Mouse (Mus musculus): ENCODE results near the gene C1qtnf1. TPM values are rescaled to one million over a fixed set of nuclear protein-coding genes. Genes with fewer than 3 reads are reported as not detected.
A peak's percentile ranks its signal among the peaks of the same experiment; 100 is the strongest.

Gene C1qtnf1
- total and polyA plus RNA-seq, 3 experiments = 15.2 to 16.0 (median 15.3) TPM

DNA sequence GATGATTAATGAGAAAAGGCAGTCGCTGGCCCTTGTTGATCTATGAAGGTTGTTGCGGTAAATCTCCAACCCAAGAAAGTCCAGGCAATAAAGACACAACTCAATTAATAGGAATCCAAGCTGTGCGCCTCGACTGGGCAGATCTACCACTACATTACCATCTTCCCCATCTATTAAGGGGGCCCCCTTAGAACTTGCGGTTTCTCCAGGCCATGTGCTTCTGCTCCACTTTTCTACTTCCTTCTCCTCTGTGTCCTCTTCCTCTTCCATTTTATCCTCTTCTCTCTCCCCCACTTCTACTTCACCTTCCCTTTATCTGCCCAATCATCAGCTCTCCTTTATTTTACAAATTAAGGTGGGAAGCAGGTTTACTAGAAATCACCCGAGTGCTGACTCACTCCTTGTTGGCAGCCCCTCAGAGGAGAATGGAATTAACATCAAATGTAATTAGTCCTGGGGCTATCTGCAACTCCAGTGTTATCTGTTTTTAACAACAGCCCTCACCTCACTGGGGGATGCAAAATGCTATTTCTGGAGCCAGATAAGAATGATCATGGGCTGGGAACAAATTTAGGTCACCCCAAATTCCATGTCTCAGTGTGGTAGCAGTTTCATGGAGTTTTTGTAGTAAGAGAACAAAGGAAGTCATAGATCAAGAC lies 46.0 kb downstream of the C1qtnf1 start:
- H3K4me1 ChIP-seq (ENCODE audit: control insufficient read depth, insufficient read depth, low read length) = no peaks in the 10 kb centered on the region; the same call in 1 of the 2 replicates
- 72% methylated on average over 6 of the region's 6 CpGs for WGBS
- H3K79me2 ChIP-seq (replicated peaks; ENCODE audit: control insufficient read depth, insufficient read depth, low read length) = no peaks in the 10 kb centered on the region
- intact Hi-C loops (cut with DNase I) = no loop called here
- no peaks in the 10 kb centered on the region for H3K36me3 ChIP-seq (ENCODE audit: control insufficient read depth, insufficient read depth, low read length)
- TF ChIP-seq POLR2A (IDR thresholded peaks at IDR 0.05; ENCODE audit: insufficient read depth, low read depth, low read length) (no peak), CTCF (IDR thresholded peaks at IDR 0.05) (no peak)
- DNase-seq = no peak
- H3K27ac ChIP-seq = no peak overlapping the region
- H3K9ac ChIP-seq (ENCODE audit: low read depth, low read length) = no peak overlapping the region
- no peak overlapping the region for H3K4me3 ChIP-seq
- no peaks in the 10 kb centered on the region for H3K27me3 ChIP-seq (ENCODE audit: control insufficient read depth, insufficient read depth, low read length)

DNA sequence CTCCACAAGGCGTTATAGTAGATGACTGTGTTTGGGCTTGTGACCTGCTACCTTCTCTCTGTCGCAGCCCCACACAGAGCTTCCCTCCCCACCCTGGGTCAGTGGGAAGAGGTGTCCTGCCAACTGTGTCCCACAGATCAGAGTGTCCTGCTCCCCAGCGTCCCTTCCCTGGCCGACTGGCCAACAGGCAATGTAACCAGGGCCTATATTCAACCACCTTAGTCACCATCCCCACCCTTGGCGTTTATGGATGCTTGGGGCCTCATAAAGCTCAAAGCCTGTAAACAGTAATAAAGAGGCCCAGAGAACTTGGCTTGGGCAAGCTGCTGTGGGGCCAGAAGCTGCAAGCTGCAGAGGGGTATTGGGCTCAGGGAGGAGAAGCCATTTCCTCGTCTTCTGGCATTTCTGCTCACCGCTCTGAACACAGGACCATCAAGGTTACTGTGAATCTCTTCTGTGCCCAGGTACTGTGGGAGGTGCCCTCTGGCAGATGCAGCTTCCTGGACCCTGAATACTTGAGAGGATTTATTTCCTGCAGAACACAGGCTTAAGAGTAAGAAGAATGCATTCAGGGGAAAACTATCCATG lies 47.6 kb downstream of the C1qtnf1 start:
- no peak for DNase-seq
- TF ChIP-seq POLR2A (IDR thresholded peaks at IDR 0.05; ENCODE audit: insufficient read depth, low read depth, low read length) (no peak), CTCF (IDR thresholded peaks at IDR 0.05) (no peak), EP300 (IDR thresholded peaks at IDR 0.05; ENCODE audit: insufficient read depth, low read depth, low read length) (no peak)
- no peak overlapping the region for H3K27ac ChIP-seq
- no peak overlapping the region for H3K9ac ChIP-seq (ENCODE audit: low read depth, low read length)
- H3K79me2 ChIP-seq (replicated peaks; ENCODE audit: control insufficient read depth, insufficient read depth, low read length) = no peaks in the 10 kb centered on the region
- no peak overlapping the region for H3K4me3 ChIP-seq
- H3K36me3 ChIP-seq (ENCODE audit: control insufficient read depth, insufficient read depth, low read length) = no peaks in the 10 kb centered on the region
- 88% methylated on average over 7 of the region's 7 CpGs for WGBS
- no peaks in the 10 kb centered on the region for H3K27me3 ChIP-seq (ENCODE audit: control insufficient read depth, insufficient read depth, low read length)
- no peaks in the 10 kb centered on the region; the same call in 1 of the 2 replicates for H3K4me1 ChIP-seq (ENCODE audit: control insufficient read depth, insufficient read depth, low read length)
- intact Hi-C loops (cut with DNase I) = no loop called here

- H3K27me3 ChIP-seq (ENCODE audit: control insufficient read depth, insufficient read depth, low read length) = no peaks in the 10 kb centered on the region
- peak within 1 kb of the TSS; percentile 75 for H3K27ac ChIP-seq
- intact Hi-C loops (cut with DNase I) = no loop called here
- H3K9ac ChIP-seq (ENCODE audit: low read depth, low read length) = peak within 1 kb of the TSS; percentile 96
- peak; percentile 95 to 98 for DNase-seq
- no peaks in the 10 kb centered on the region; the same call in 1 of the 2 replicates for H3K4me1 ChIP-seq (ENCODE audit: control insufficient read depth, insufficient read depth, low read length)
- H3K4me3 ChIP-seq = peak within 1 kb of the TSS; percentile 70
- no peaks in the 10 kb centered on the region for H3K36me3 ChIP-seq (ENCODE audit: control insufficient read depth, insufficient read depth, low read length)
- under 1% methylated on average over 57 of the region's 57 CpGs for WGBS
- H3K79me2 ChIP-seq (replicated peaks; ENCODE audit: control insufficient read depth, insufficient read depth, low read length) = no peaks in the 10 kb centered on the region
- TF ChIP-seq POLR2A (IDR thresholded peaks at IDR 0.05; ENCODE audit: insufficient read depth, low read depth, low read length) (peak; percentile 91), CTCF (IDR thresholded peaks at IDR 0.05) (no peak), EP300 (IDR thresholded peaks at IDR 0.05; ENCODE audit: insufficient read depth, low read depth, low read length) (0 out of 2 replicates have a peak, but pooled peaks have one; percentile 13)
Observed at GRCm38 (mm10) chr11:118476396-118477373, 48.7 kb downstream of the C1qtnf1 start, which contains the start of gene Engase. TSS of gene Engase (plus strand) at chr11:118476829.

- intact Hi-C loops (cut with DNase I) = no loop called here
- Histone ChIP-seq H3K79me2 (replicated peaks; ENCODE audit: control insufficient read depth, insufficient read depth, low read length) (no peaks in the 10 kb centered on the region), H3K36me3 (ENCODE audit: control insufficient read depth, insufficient read depth, low read length) (no peaks in the 10 kb centered on the region), H3K9ac (ENCODE audit: low read depth, low read length) (no peak overlapping the region), H3K27ac (no peak overlapping the region), H3K4me1 (ENCODE audit: control insufficient read depth, insufficient read depth, low read length) (no peaks in the 10 kb centered on the region; the same call in 1 of the 2 replicates), H3K27me3 (ENCODE audit: control insufficient read depth, insufficient read depth, low read length) (no peaks in the 10 kb centered on the region), H3K4me3 (no peak overlapping the region)
- WGBS = 66% methylated on average over 12 of the region's 12 CpGs
- TF ChIP-seq EP300 (IDR thresholded peaks at IDR 0.05; ENCODE audit: insufficient read depth, low read depth, low read length) (no peak), POLR2A (IDR thresholded peaks at IDR 0.05; ENCODE audit: insufficient read depth, low read depth, low read length) (no peak), CTCF (IDR thresholded peaks at IDR 0.05) (no peak)
- peak in 1 of 2 experiments; percentile 53 for DNase-seq
Observed at GRCm38 (mm10) chr11:118479776-118480175, 51.8 kb downstream of the C1qtnf1 start.

- no peak for TF ChIP-seq POLR2A (IDR thresholded peaks at IDR 0.05; ENCODE audit: insufficient read depth, low read depth, low read length)
- no peak for TF ChIP-seq CTCF (IDR thresholded peaks at IDR 0.05)
- no peak for TF ChIP-seq EP300 (IDR thresholded peaks at IDR 0.05; ENCODE audit: insufficient read depth, low read depth, low read length)
- H3K4me3 ChIP-seq = no peak overlapping the region
- H3K36me3 ChIP-seq (ENCODE audit: control insufficient read depth, insufficient read depth, low read length) = no peaks in the 10 kb centered on the region
- no peak for DNase-seq
- intact Hi-C loops (cut with DNase I) = no loop called here
- no peak overlapping the region for H3K9ac ChIP-seq (ENCODE audit: low read depth, low read length)
- no peak overlapping the region for H3K27ac ChIP-seq
- 94% methylated on average over 11 of the region's 11 CpGs for whole genome bisulfite sequencing
- H3K4me1 ChIP-seq (ENCODE audit: control insufficient read depth, insufficient read depth, low read length) = no peaks in the 10 kb centered on the region; the same call in 1 of the 2 replicates
- H3K79me2 ChIP-seq (replicated peaks; ENCODE audit: control insufficient read depth, insufficient read depth, low read length) = no peaks in the 10 kb centered on the region
- no peaks in the 10 kb centered on the region for H3K27me3 ChIP-seq (ENCODE audit: control insufficient read depth, insufficient read depth, low read length)
Observed at GRCm38 (mm10) chr11:118481231-118481630, 53.2 kb downstream of the C1qtnf1 start.
